Mouse (Mus musculus): ENCODE results near the gene Olfr1034. TPM values are rescaled to one million over a fixed set of nuclear protein-coding genes. Genes with fewer than 3 reads are reported as not detected.
A peak's percentile ranks its signal among the peaks of the same experiment; 100 is the strongest.
"Not testable (repeated sequence)": the region's sequence is repeated elsewhere in the genome, so short reads cannot be mapped to it uniquely, and the experiment has no call there.

The Olfr1034 gene
- polyA plus RNA-seq (2014; fragmentation: Nextera tagmentation; extraction: Ambion mirVana) = not detected in 2 replicates

DNA sequence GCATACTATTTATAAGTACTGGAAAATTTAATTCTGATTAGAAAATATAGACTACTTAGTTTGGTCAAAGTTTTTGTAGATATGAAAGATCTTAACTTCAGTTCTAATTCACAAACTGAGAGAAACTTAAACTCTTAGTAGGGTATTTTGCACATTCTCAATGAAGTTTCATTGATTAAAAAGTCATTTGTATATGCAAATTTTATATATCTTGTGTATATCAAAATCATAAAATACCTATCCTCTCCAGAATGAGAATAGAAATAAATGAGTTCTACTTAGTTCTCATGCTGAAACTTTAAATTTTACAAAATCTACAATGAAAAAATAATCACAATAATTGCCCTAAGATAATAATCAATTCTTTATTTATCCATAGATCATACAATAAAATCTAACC, at the start of gene Olfr1034:
Olfr1034 (plus strand) TSS at position 301 of the 400 bp plus-strand sequence.
- no peak within 1 kb of the TSS for H3K4me2 ChIP-seq (ENCODE audit: low read length)
- DNase-seq (no peak), ATAC-seq (ENCODE audit: low FRiP score, low TSS enrichment) (no peak)
- H3K4me1 ChIP-seq (ENCODE audit: control insufficient read depth, insufficient read depth, low read length) = no peaks in the 10 kb centered on the region
- H3K36me3 ChIP-seq (ENCODE audit: control insufficient read depth, insufficient read depth, low read length) = no peaks in the 10 kb centered on the region
- no peaks in the 10 kb centered on the region for H3K27me3 ChIP-seq (ENCODE audit: control insufficient read depth, insufficient read depth, low read length)
- H3K9ac ChIP-seq (replicated peaks; ENCODE audit: low read length) = no peak within 1 kb of the TSS
- no peaks in the 10 kb centered on the region for H3K9me3 ChIP-seq (ENCODE audit: control insufficient read depth, low read length)
- no peak within 1 kb of the TSS for H3K4me3 ChIP-seq (replicated peaks; ENCODE audit: low read depth, low read length)
- no peak within 1 kb of the TSS for H3K27ac ChIP-seq (replicated peaks; ENCODE audit: low read depth, low read length)

DNA sequence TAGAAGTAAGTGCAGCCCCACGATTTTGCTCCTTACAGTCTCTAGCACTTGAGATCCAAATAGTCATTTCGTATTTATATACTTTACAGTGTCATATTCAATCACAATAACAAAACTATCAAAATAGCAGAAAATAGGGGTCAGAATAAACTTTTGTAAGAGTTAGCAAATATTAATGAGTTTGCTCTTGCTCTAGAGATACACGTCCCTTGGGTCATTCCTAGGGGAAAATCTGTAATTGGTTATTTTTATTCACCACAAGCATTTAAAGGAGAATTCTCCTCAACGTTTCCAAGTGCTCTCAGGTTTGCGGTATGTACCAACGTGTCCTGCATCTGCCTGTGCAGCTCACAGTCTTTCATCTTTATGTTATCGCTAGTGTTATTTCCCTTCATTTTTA, 40.4 kb upstream of the Olfr1034 start, which contains the start of gene Olfr1032:
Olfr1032 (plus strand) TSS at position 301 of the 400 bp plus-strand sequence.
- no peaks in the 10 kb centered on the region for H3K4me1 ChIP-seq (ENCODE audit: control insufficient read depth, insufficient read depth, low read length)
- no peaks in the 10 kb centered on the region for H3K36me3 ChIP-seq (ENCODE audit: control insufficient read depth, insufficient read depth, low read length)
- H3K4me2 ChIP-seq (ENCODE audit: low read length) = no peak within 1 kb of the TSS
- H3K4me3 ChIP-seq (replicated peaks; ENCODE audit: low read depth, low read length) = no peak within 1 kb of the TSS
- H3K27ac ChIP-seq (replicated peaks; ENCODE audit: low read depth, low read length) = no peak within 1 kb of the TSS
- no peaks in the 10 kb centered on the region for H3K27me3 ChIP-seq (ENCODE audit: control insufficient read depth, insufficient read depth, low read length)
- no peak within 1 kb of the TSS for H3K9ac ChIP-seq (replicated peaks; ENCODE audit: low read length)
- no peak for ATAC-seq (ENCODE audit: low FRiP score, low TSS enrichment)
- H3K9me3 ChIP-seq (ENCODE audit: control insufficient read depth, low read length) = no peaks in the 10 kb centered on the region
- 89% methylated on average over 7 of the region's 7 CpGs for WGBS
- DNase-seq = no peak

DNA sequence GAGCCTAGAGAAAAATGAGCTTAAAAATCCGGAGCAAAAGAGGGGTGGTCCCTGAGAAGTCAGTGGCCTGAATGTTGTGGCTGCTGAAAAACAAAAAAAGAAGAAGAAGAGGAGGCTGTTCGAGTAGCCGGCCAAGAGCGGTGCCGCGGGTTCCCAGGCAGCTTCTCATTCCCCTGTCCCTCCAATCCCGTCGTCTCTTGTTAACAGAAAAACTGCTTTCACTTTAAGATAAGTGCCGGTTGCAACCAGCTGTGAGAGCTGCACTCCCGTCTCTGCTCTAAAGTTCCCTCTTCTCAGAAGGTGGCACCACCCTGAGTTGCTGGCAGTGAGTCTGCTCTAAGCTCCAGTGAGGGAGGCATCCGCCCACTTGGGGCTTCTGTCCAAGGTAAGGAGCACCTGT, 25.3 kb upstream of the Olfr1034 start, which contains the start of gene Olfr1033:
Olfr1033 (plus strand) TSS at position 228 of the 400 bp plus-strand sequence.
- not testable (repeated sequence) for H3K36me3 ChIP-seq (ENCODE audit: control insufficient read depth, insufficient read depth, low read length); H3K27ac ChIP-seq (replicated peaks; ENCODE audit: low read depth, low read length); H3K9me3 ChIP-seq (ENCODE audit: control insufficient read depth, low read length); H3K9ac ChIP-seq (replicated peaks; ENCODE audit: low read length); H3K4me1 ChIP-seq (ENCODE audit: control insufficient read depth, insufficient read depth, low read length); H3K27me3 ChIP-seq (ENCODE audit: control insufficient read depth, insufficient read depth, low read length); ATAC-seq (ENCODE audit: low FRiP score, low TSS enrichment)
- WGBS = 2% methylated on average over 10 of the region's 11 CpGs
- Histone ChIP-seq H3K4me3 (replicated peaks; ENCODE audit: low read depth, low read length) (peak within 1 kb of the TSS; percentile 23; the same call in 1 of the 2 replicates), H3K4me2 (ENCODE audit: low read length) (peak within 1 kb of the TSS; percentile 50)
- DNase-seq = peak; percentile 49

DNA sequence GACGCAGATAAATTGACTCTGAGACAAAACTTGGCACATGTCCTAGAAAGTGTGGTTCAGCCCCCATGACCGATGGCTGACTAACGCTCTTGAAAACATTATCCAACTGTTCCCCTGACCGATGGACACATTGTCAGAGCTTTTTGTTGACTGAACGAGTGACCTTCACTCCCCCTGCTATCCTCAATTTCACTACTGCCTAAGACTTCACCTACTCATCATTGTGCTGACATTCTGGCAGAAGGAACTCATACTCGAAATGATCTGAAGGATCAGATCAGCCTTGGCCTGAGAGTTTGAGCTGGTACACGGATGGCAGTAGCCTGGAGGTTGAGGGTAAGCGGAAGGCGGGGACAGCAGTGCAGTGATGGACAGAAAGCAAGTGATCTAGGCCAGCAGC, 24.1 kb upstream of the Olfr1034 start:
- WGBS = 78% methylated on average over 3 of the region's 9 CpGs

DNA sequence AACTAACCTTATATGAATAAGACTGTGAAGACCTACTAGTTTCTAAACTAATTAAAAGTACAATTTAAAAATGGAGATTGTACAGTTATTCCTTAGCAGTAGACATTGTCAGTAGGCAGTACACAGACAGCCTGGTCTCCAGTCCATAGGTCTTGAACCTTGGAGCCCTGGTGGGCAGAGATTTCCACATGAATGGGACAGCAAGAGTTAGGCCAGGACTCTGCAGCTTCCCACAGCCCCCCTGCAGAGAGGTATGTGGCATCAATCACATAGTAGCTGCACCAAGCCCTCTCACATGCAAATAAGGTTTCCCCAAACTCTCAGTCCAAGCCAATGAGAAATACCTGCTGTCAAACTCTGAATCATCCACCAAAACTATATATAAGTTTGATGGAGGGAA, 5.1 kb downstream of the Olfr1034 start:
- not testable (repeated sequence) for H3K4me3 ChIP-seq (replicated peaks; ENCODE audit: low read depth, low read length); H3K36me3 ChIP-seq (ENCODE audit: control insufficient read depth, insufficient read depth, low read length); H3K9me3 ChIP-seq (ENCODE audit: control insufficient read depth, low read length); H3K9ac ChIP-seq (replicated peaks; ENCODE audit: low read length); H3K4me1 ChIP-seq (ENCODE audit: control insufficient read depth, insufficient read depth, low read length); DNase-seq; H3K4me2 ChIP-seq (ENCODE audit: low read length); H3K27ac ChIP-seq (replicated peaks; ENCODE audit: low read depth, low read length); H3K27me3 ChIP-seq (ENCODE audit: control insufficient read depth, insufficient read depth, low read length); ATAC-seq (ENCODE audit: low FRiP score, low TSS enrichment)

More for the DNA sequence above, 24.1 kb upstream of the Olfr1034 start:
- not testable (repeated sequence) for H3K9ac ChIP-seq (replicated peaks; ENCODE audit: low read length); DNase-seq; ATAC-seq (ENCODE audit: low FRiP score, low TSS enrichment); H3K4me2 ChIP-seq (ENCODE audit: low read length); H3K27me3 ChIP-seq (ENCODE audit: control insufficient read depth, insufficient read depth, low read length); H3K9me3 ChIP-seq (ENCODE audit: control insufficient read depth, low read length); H3K4me1 ChIP-seq (ENCODE audit: control insufficient read depth, insufficient read depth, low read length); H3K27ac ChIP-seq (replicated peaks; ENCODE audit: low read depth, low read length); H3K36me3 ChIP-seq (ENCODE audit: control insufficient read depth, insufficient read depth, low read length); H3K4me3 ChIP-seq (replicated peaks; ENCODE audit: low read depth, low read length)

DNA sequence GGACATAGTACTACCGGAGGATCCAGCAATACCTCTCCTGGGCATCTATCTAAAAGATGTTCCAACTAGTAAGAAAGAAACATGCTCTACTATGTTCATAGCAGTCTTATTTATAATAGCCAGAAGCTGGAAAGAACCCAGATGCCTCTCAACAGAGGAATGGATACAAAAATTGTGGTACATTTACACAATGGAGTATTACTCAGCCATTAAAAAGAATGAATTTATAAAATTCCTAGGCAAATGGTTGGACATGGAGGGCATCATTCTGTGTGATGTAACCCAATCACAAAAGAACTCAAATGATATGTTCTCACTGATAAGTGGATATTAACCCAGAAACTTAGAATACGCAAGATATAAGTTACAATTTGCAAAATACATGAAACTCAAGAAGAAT, 18.1 kb downstream of the Olfr1034 start:
- H3K36me3 ChIP-seq (ENCODE audit: control insufficient read depth, insufficient read depth, low read length) = not testable (repeated sequence)
- WGBS = 99% methylated on average over 2 of the region's 2 CpGs

DNA sequence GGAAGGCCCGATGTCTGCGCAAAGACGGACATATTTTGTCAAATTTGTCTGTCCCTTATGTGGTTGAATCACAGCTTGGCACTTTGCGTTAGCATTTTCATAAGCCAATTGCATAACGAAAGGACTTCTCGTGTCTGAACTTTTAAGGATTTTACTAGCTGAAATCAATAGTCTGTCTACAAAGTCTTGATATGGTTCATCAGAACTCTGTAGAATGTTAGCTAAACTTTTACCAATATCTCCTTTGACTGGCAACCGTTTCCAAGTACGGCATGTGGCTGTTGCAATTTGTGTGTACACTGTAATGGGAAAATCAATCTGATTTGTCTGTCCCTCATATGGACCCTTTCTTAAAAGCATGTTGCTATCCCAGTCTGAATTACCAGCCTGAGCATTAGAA, 24.5 kb downstream of the Olfr1034 start:
- DNase-seq (no peak), ATAC-seq (ENCODE audit: low FRiP score, low TSS enrichment) (no peak)
- Histone ChIP-seq H3K27me3 (ENCODE audit: control insufficient read depth, insufficient read depth, low read length) (no peaks in the 10 kb centered on the region), H3K9ac (replicated peaks; ENCODE audit: low read length) (no peak overlapping the region), H3K9me3 (ENCODE audit: control insufficient read depth, low read length) (no peaks in the 10 kb centered on the region), H3K4me1 (ENCODE audit: control insufficient read depth, insufficient read depth, low read length) (no peaks in the 10 kb centered on the region), H3K4me2 (ENCODE audit: low read length) (no peak overlapping the region), H3K27ac (replicated peaks; ENCODE audit: low read depth, low read length) (no peak overlapping the region), H3K4me3 (replicated peaks; ENCODE audit: low read depth, low read length) (no peak overlapping the region), H3K36me3 (ENCODE audit: control insufficient read depth, insufficient read depth, low read length) (no peaks in the 10 kb centered on the region)
- 95% methylated on average over 8 of the region's 8 CpGs for WGBS

More for the DNA sequence above, 18.1 kb downstream of the Olfr1034 start:
- DNase-seq; H3K4me2 ChIP-seq (ENCODE audit: low read length); H3K27me3 ChIP-seq (ENCODE audit: control insufficient read depth, insufficient read depth, low read length); H3K9ac ChIP-seq (replicated peaks; ENCODE audit: low read length); H3K4me3 ChIP-seq (replicated peaks; ENCODE audit: low read depth, low read length); H3K4me1 ChIP-seq (ENCODE audit: control insufficient read depth, insufficient read depth, low read length); ATAC-seq (ENCODE audit: low FRiP score, low TSS enrichment); H3K27ac ChIP-seq (replicated peaks; ENCODE audit: low read depth, low read length); H3K9me3 ChIP-seq (ENCODE audit: control insufficient read depth, low read length): not testable (repeated sequence)

DNA sequence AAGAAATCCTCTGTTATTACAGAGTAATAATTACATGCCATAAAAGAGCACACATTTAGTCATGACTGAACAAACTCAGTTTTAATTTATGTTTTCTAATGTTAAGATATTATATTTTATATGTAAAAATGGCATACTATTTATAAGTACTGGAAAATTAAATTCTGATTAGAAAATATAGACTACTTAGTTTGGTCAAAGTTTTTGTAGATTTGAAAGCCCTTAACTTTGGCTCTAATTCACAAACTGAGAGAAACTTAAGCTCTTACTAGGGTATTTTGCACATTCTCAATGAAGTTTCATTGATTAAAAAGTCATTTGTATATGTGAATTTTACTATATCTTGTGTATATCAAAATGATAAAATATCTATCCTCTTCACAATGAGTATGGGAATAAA, 28.0 kb downstream of the Olfr1034 start, which contains the start of gene Olfr1036:
Olfr1036 (plus strand) TSS at position 301 of the 400 bp plus-strand sequence.
- not testable (repeated sequence) for ATAC-seq (ENCODE audit: low FRiP score, low TSS enrichment); H3K4me2 ChIP-seq (ENCODE audit: low read length); H3K9ac ChIP-seq (replicated peaks; ENCODE audit: low read length); H3K36me3 ChIP-seq (ENCODE audit: control insufficient read depth, insufficient read depth, low read length); H3K27ac ChIP-seq (replicated peaks; ENCODE audit: low read depth, low read length); H3K9me3 ChIP-seq (ENCODE audit: control insufficient read depth, low read length); H3K27me3 ChIP-seq (ENCODE audit: control insufficient read depth, insufficient read depth, low read length); H3K4me1 ChIP-seq (ENCODE audit: control insufficient read depth, insufficient read depth, low read length); H3K4me3 ChIP-seq (replicated peaks; ENCODE audit: low read depth, low read length); DNase-seq

DNA sequence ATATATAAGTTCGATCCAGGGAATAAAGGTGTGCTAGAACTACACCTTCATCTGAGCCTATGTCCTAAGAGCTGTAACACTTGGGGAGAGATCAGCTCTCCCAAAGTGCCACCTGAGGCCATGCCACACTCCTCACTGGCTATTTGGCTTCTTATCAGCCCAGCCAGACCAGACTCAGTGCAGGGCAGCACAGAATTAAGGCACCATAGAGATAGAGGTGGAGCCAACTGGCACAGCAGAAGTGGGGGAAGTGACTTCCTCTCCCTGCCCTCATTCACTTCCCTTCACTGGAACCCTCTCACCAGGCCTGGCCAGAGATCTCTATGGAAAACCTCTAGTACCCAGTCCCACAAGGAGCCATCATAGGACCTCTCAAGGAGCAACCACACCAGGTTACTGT, 34.8 kb downstream of the Olfr1034 start:
- H3K36me3 ChIP-seq (ENCODE audit: control insufficient read depth, insufficient read depth, low read length); H3K9me3 ChIP-seq (ENCODE audit: control insufficient read depth, low read length); H3K27me3 ChIP-seq (ENCODE audit: control insufficient read depth, insufficient read depth, low read length); H3K9ac ChIP-seq (replicated peaks; ENCODE audit: low read length); H3K27ac ChIP-seq (replicated peaks; ENCODE audit: low read depth, low read length); H3K4me2 ChIP-seq (ENCODE audit: low read length); ATAC-seq (ENCODE audit: low FRiP score, low TSS enrichment); H3K4me3 ChIP-seq (replicated peaks; ENCODE audit: low read depth, low read length); DNase-seq; H3K4me1 ChIP-seq (ENCODE audit: control insufficient read depth, insufficient read depth, low read length): not testable (repeated sequence)
- 86% methylated on average over 1 of the region's 1 CpGs for WGBS
